Mouse (Mus musculus) cerebellum, adult 2 months (tissue): ENCODE results near the gene Slc9a3.

Experiments used
- CTCF ChIP-seq: fragments of 200-500 bp; IDR thresholded peaks from 2 replicates; pipeline ENCODE4 v1.5.1; 2011; ENCODE audit warnings: low read depth, mild to moderate bottlenecking, control low read depth, low read length, moderate library complexity, borderline replicate concordance; ENCODE audit not compliant: insufficient read depth
- POLR2A ChIP-seq: fragments of 200-500 bp; IDR thresholded peaks from 2 replicates; pipeline ENCODE4 v1.6.1; 2011; ENCODE audit warnings: low read length, control low read depth, borderline replicate concordance; ENCODE audit not compliant: insufficient read depth

DNA sequence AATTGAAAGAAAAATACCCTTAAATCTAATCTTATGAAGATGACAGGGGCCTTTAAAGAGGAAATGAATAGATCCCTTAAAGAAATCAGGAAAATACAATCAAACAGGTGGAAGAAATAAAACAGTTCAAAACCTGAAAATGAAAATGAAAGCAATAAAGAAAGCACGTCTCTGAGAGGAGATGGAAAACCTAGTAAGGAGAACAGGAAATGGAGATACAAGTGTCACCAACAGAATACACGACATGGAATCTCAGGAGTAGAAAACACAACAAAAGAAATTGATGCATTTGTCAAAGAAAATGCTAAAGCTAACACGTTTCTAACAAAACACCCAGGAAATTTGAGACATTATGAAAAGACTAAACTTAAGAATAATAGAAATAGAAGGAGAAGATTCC, 75.2 kb downstream of the Slc9a3 start:
- TF ChIP-seq CTCF (no peak), POLR2A (no peak)
